Mouse (Mus musculus) neural tube, embryonic 11.5 days (tissue): ENCODE data around the gene Figla. TPM values are rescaled to one million over a fixed set of nuclear protein-coding genes. Genes with fewer than 3 reads are reported as not detected.
"Not testable (repeated sequence)": the region's sequence is repeated elsewhere in the genome, so short reads cannot be mapped to it uniquely, and the experiment has no call there.

ENCODE experiments used
- ATAC-seq: fragments of 200-750 bp; cut with Nextera tagmentation; 2 replicates; pipeline ENCODE4 v1.8.0; 2017; ENCODE audit warnings: moderate number of reproducible peaks, mild to moderate bottlenecking, moderate TSS enrichment, moderate library complexity; ENCODE audit not compliant: insufficient read depth, low FRiP score, low TSS enrichment
- DNase-seq: peaks from one replicate; pipeline ENCODE4 v3.0.0-alpha.2; 2015; ENCODE audit warnings: low spot score
- H3K27ac ChIP-seq: fragments of 300-500 bp; sonication (generic); 2 replicates; pipeline ENCODE4 v1.5.1; 2014; ENCODE audit warnings: low read depth, mild to moderate bottlenecking, low read length
- H3K27me3 ChIP-seq: fragments of 300-500 bp; sonication (generic); 2 replicates; pipeline ENCODE4 v1.6.1; 2014; ENCODE audit warnings: mild to moderate bottlenecking, low read length, mixed read lengths; ENCODE audit not compliant: control insufficient read depth, insufficient read depth
- H3K36me3 ChIP-seq: fragments of 300-500 bp; sonication (generic); 2 replicates; pipeline ENCODE4 v1.6.1; 2014; ENCODE audit warnings: mild to moderate bottlenecking, low read length, moderate library complexity, mixed read lengths; ENCODE audit not compliant: control insufficient read depth, insufficient read depth
- H3K4me1 ChIP-seq: fragments of 300-500 bp; sonication (generic); 2 replicates; pipeline ENCODE4 v1.6.1; 2014; ENCODE audit warnings: low read length, mixed read lengths; ENCODE audit not compliant: control insufficient read depth, insufficient read depth
- H3K4me2 ChIP-seq: fragments of 300-500 bp; sonication (generic); 2 replicates; pipeline ENCODE4 v1.6.1; 2014; ENCODE audit warnings: low read depth, mild to moderate bottlenecking, moderate library complexity
- H3K4me3 ChIP-seq: fragments of 300-500 bp; sonication (generic); 2 replicates; pipeline ENCODE4 v1.5.1; 2014; ENCODE audit warnings: low read depth, low read length
- H3K9ac ChIP-seq: fragments of 300-500 bp; sonication (generic); 2 replicates; pipeline ENCODE4 v1.6.1; 2014; ENCODE audit warnings: mild to moderate bottlenecking, low read length
- H3K9me3 ChIP-seq: fragments of 300-500 bp; sonication (generic); 2 replicates; pipeline ENCODE4 v1.6.1; 2016; ENCODE audit warnings: low read length; ENCODE audit not compliant: control insufficient read depth
- WGBS: fragments of 180-500 bp; shearing (Covaris S2); extraction: QIAGEN DNeasy Blood & Tissue Kit; methylation state at CpG from one replicate; pipeline ENCODE4 v1.1.7; 2014; 5-methylcytosine and 5-hydroxymethylcytosine counted together
- polyA plus RNA-seq: library from polyadenylated mRNA; unstranded; fragments of >200 nt; fragmentation: Nextera tagmentation; extraction: Ambion mirVana; gene quantifications from 2 replicates; pipeline ENCODE4 v1.2.1, GENCODE M21; 2014

Figla gene
- polyA plus RNA-seq = not detected in 2 replicates

DNA sequence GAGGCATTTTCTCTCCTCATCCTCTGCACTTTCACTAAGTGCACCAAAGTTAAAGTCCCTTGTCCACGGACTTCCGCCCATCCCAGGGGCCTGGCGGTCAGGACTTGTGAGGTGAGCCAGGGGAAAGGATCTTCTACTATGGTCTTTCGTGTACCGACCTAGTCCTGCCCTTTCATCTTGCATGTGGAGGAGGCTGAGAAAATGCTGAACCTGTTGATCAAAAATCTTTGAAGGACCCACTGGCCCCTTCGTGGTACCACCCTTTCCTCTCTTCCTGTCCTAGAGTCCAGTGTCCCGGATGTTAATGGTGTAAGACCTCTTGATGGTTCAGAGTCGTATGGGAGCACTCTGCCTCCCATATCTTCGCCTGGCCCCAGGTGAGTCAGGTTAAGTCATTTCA is at the start of gene Figla:
Gene Figla, plus strand, starts transcription at position 301 of the 400 bp plus-strand sequence.
- no peak within 1 kb of the TSS for H3K4me2 ChIP-seq
- H3K9ac ChIP-seq = no peak within 1 kb of the TSS
- no peak within 1 kb of the TSS for H3K4me3 ChIP-seq
- H3K4me1 ChIP-seq = no peaks in the 10 kb centered on the region
- ATAC-seq (no peak), DNase-seq (no peak)
- no peaks in the 10 kb centered on the region for H3K27me3 ChIP-seq
- no peak within 1 kb of the TSS for H3K27ac ChIP-seq
- H3K36me3 ChIP-seq = no peaks in the 10 kb centered on the region
- no peaks in the 10 kb centered on the region for H3K9me3 ChIP-seq
- 79% methylated on average over 9 of the region's 9 CpGs for whole genome bisulfite sequencing

DNA sequence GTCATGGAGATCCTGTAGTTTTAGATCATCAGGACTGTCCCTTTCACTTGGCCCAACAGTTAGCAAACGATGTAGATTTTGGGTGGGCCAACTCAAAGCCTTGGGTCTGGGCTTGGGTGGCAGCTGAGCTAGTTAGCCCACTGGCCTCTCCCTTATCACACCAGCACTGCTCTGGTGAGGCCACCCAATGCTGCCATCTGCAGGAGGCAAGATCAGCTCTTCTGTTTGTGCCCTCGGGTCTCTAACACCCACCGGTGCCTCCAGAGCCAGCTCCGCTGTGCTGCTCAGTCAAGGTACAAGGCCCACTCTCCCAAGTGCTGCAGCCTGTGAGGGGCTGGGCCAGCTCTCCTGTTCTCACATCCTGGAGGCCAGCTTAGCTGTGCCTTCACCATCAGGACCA is 49.3 kb upstream of the Figla start:
- DNase-seq (no peak), ATAC-seq (no peak)
- Histone ChIP-seq H3K4me3 (no peak overlapping the region), H3K4me1 (no peaks in the 10 kb centered on the region), H3K27me3 (no peaks in the 10 kb centered on the region), H3K27ac (no peak overlapping the region), H3K9me3 (no peaks in the 10 kb centered on the region), H3K4me2 (no peak overlapping the region), H3K36me3 (no peaks in the 10 kb centered on the region), H3K9ac (no peak overlapping the region)
- 82% methylated on average over 4 of the region's 4 CpGs for WGBS

- no peaks in the 10 kb centered on the region for H3K27me3 ChIP-seq
- H3K4me3 ChIP-seq = no peak overlapping the region
- no peak for DNase-seq
- no peaks in the 10 kb centered on the region for H3K9me3 ChIP-seq
- no peak overlapping the region for H3K9ac ChIP-seq
- 79% methylated on average over 2 of the region's 2 CpGs for WGBS
- no peaks in the 10 kb centered on the region for H3K36me3 ChIP-seq
- no peaks in the 10 kb centered on the region for H3K4me1 ChIP-seq
- no peak overlapping the region for H3K4me2 ChIP-seq
- H3K27ac ChIP-seq = no peak overlapping the region
- no peak for ATAC-seq
These were observed 46.1 kb upstream of the Figla start for GRCm38 (mm10) chr6:85969889-85970288.

- no peak for ATAC-seq
- H3K27ac ChIP-seq = no peak overlapping the region
- H3K36me3 ChIP-seq = no peaks in the 10 kb centered on the region
- no peak overlapping the region for H3K4me3 ChIP-seq
- H3K4me2 ChIP-seq = no peak overlapping the region
- no peak overlapping the region for H3K9ac ChIP-seq
- WGBS = 75% methylated on average over 3 of the region's 3 CpGs
- H3K4me1 ChIP-seq = no peaks in the 10 kb centered on the region
- no peaks in the 10 kb centered on the region for H3K27me3 ChIP-seq
- no peak for DNase-seq
- H3K9me3 ChIP-seq = no peaks in the 10 kb centered on the region
These were observed 43.3 kb upstream of the Figla start for GRCm38 (mm10) chr6:85972699-85973098.

DNA sequence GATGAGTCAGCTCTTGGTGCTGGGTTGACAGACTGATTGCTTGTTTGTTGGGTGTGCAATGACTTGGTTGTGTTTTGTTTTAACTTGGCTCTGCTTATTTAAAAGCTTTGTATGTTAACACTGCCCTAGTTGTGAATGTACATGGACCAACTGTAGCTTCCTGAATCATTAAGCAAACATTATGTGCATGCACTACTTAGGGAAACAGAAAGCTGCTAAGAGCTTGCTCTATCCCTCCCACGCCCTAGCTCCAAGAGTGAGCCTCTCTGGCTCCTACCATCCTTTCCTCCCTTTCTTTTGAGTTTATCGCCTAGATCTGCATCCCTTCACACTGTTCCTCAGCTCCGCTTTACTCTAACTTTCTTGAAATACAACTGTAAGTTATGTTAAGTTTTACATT is 42.6 kb upstream of the Figla start:
- no peak for DNase-seq
- WGBS = 90% methylated on average over 3 of the region's 3 CpGs
- H3K4me2 ChIP-seq = no peak overlapping the region
- H3K9ac ChIP-seq = no peak overlapping the region
- no peak overlapping the region for H3K4me3 ChIP-seq
- H3K9me3 ChIP-seq = no peaks in the 10 kb centered on the region
- ATAC-seq = no peak
- no peaks in the 10 kb centered on the region for H3K36me3 ChIP-seq
- no peaks in the 10 kb centered on the region for H3K27me3 ChIP-seq
- H3K4me1 ChIP-seq = no peaks in the 10 kb centered on the region
- H3K27ac ChIP-seq = no peak overlapping the region

GRCm38 (mm10) chr6:85974941-85975617 is 40.9 kb upstream of the Figla start:
- 60% methylated on average over 10 of the region's 10 CpGs for WGBS
- Histone ChIP-seq H3K9ac (no peak overlapping the region), H3K4me1 (no peaks in the 10 kb centered on the region), H3K27ac (no peak overlapping the region), H3K4me2 (no peak overlapping the region), H3K4me3 (no peak overlapping the region), H3K27me3 (no peaks in the 10 kb centered on the region), H3K9me3 (no peaks in the 10 kb centered on the region), H3K36me3 (no peaks in the 10 kb centered on the region)
- no peak for DNase-seq
- no peak for ATAC-seq

- H3K4me1 ChIP-seq = no peaks in the 10 kb centered on the region
- H3K27me3 ChIP-seq = no peaks in the 10 kb centered on the region
- no peak overlapping the region for H3K9ac ChIP-seq
- DNase-seq (no peak), ATAC-seq (no peak)
- no peak overlapping the region for H3K27ac ChIP-seq
- no peaks in the 10 kb centered on the region for H3K9me3 ChIP-seq
- no peak overlapping the region for H3K4me2 ChIP-seq
- H3K4me3 ChIP-seq = no peak overlapping the region
- 92% methylated on average over 1 of the region's 1 CpGs for WGBS
- no peaks in the 10 kb centered on the region for H3K36me3 ChIP-seq
These were observed 40.2 kb upstream of the Figla start for GRCm38 (mm10) chr6:85975761-85976160.

- no peak for DNase-seq
- no peak for ATAC-seq
- WGBS = 92% methylated on average over 5 of the region's 5 CpGs
These were observed 39.7 kb upstream of the Figla start for GRCm38 (mm10) chr6:85976242-85976641.

DNA sequence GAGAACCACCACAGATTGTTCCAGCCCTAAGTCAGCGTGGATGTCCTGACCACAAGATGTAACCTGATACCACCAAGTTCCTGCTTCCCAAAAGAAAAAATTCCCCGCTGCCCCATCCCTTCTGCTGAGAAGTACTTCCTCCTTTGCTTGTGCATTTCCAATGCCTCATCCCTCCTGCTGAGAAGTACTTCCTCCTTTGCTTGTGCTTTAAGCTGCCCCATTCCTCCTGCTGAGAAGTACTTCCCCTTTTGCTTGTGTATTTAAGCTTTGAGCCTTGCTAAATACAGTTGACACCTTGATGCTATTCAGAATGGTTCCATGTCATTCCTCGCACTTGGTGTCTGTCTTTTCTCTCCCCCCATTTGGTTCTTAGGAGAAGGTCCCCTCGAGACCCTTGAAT is 37.2 kb upstream of the Figla start:
- WGBS = 72% methylated on average over 4 of the region's 4 CpGs
- not testable (repeated sequence) for H3K4me2 ChIP-seq, ATAC-seq

More at GRCm38 (mm10) chr6:85976242-85976641, 39.7 kb upstream of the Figla start:
- Histone ChIP-seq H3K36me3 (no peaks in the 10 kb centered on the region), H3K9ac (no peak overlapping the region), H3K27ac (no peak overlapping the region), H3K4me3 (no peak overlapping the region), H3K4me1 (no peaks in the 10 kb centered on the region), H3K4me2 (no peak overlapping the region), H3K27me3 (no peaks in the 10 kb centered on the region), H3K9me3 (no peaks in the 10 kb centered on the region)

More for the DNA sequence above, 37.2 kb upstream of the Figla start:
- DNase-seq, H3K27me3 ChIP-seq, H3K9ac ChIP-seq, H3K36me3 ChIP-seq, H3K4me1 ChIP-seq, H3K4me3 ChIP-seq, H3K9me3 ChIP-seq, H3K27ac ChIP-seq: not testable (repeated sequence)
